Mouse (Mus musculus) midbrain, embryonic 13.5 days (tissue): ENCODE data around the gene Efhc1. TPM values are rescaled to one million over a fixed set of nuclear protein-coding genes. Genes with fewer than 3 reads are reported as not detected.

Source experiments
- ATAC-seq: fragments of 200-750 bp; cut with Nextera tagmentation; 2 replicates; pipeline ENCODE4 v1.8.0; 2017; ENCODE audit warnings: mild to moderate bottlenecking, moderate TSS enrichment, moderate library complexity
- H3K27ac ChIP-seq: fragments of 300-500 bp; sonication (generic); 2 replicates; pipeline ENCODE4 v1.5.1; 2015; ENCODE audit warnings: inconsistent platforms, mild to moderate bottlenecking, moderate library complexity
- H3K27me3 ChIP-seq: fragments of 300-500 bp; sonication (generic); 2 replicates; pipeline ENCODE4 v1.6.1; 2015; ENCODE audit warnings: mild to moderate bottlenecking, inconsistent platforms
- H3K36me3 ChIP-seq: fragments of 300-500 bp; sonication (generic); 2 replicates; pipeline ENCODE4 v1.6.1; 2015; ENCODE audit warnings: mild to moderate bottlenecking, inconsistent platforms
- H3K4me1 ChIP-seq: fragments of 300-500 bp; sonication (generic); replicated peaks from 2 replicates; pipeline ENCODE4 v1.6.1; 2015; ENCODE audit warnings: inconsistent platforms
- H3K4me2 ChIP-seq: fragments of 300-500 bp; sonication (generic); replicated peaks from 2 replicates; pipeline ENCODE4 v1.6.1; 2015; ENCODE audit warnings: moderate library complexity, mild to moderate bottlenecking, inconsistent platforms
- H3K4me3 ChIP-seq: fragments of 300-500 bp; sonication (generic); replicated peaks from 2 replicates; pipeline ENCODE4 v1.5.1; 2015; ENCODE audit warnings: mild to moderate bottlenecking, inconsistent platforms
- H3K9ac ChIP-seq: fragments of 300-500 bp; sonication (generic); replicated peaks from 2 replicates; pipeline ENCODE4 v1.6.1; 2015; ENCODE audit warnings: mild to moderate bottlenecking, inconsistent platforms
- H3K9me3 ChIP-seq: fragments of 300-500 bp; sonication (generic); 2 replicates; pipeline ENCODE4 v1.6.1; 2016; ENCODE audit warnings: mild to moderate bottlenecking, inconsistent platforms
- WGBS: fragments of 180-500 bp; shearing (Covaris S2); methylation state at CpG from one replicate; pipeline ENCODE4 v1.1.7; 2015; 5-methylcytosine and 5-hydroxymethylcytosine counted together
- polyA plus RNA-seq: library from polyadenylated mRNA; unstranded; fragments of >200 nt; fragmentation: Nextera tagmentation; extraction: Ambion mirVana; gene quantifications from 2 replicates; pipeline ENCODE4 v1.2.1, GENCODE M21; 2015

The Efhc1 gene
- polyA plus RNA-seq, 1 experiment from 2014 or later, result 1.5 TPM

GRCm38 (mm10) chr1:20954876-20955275 lies 3.5 kb downstream of the Efhc1 start:
- Histone ChIP-seq H3K36me3 (no peaks in the 10 kb centered on the region), H3K27ac (no peak overlapping the region), H3K4me2 (no peak overlapping the region), H3K4me3 (no peak overlapping the region), H3K27me3 (no peaks in the 10 kb centered on the region), H3K9ac (no peak overlapping the region), H3K9me3 (no peaks in the 10 kb centered on the region), H3K4me1 (peaks cover 10% of the 10 kb centered on the region)
- no peak for ATAC-seq
- 88% methylated on average over 3 of the region's 3 CpGs for WGBS

GRCm38 (mm10) chr1:20969642-20970041 lies 18.2 kb downstream of the Efhc1 start:
- H3K4me3 ChIP-seq, result no peak overlapping the region
- H3K9ac ChIP-seq, result no peak overlapping the region
- no peak overlapping the region for H3K27ac ChIP-seq
- no peak overlapping the region for H3K4me2 ChIP-seq
- no peaks in the 10 kb centered on the region for H3K9me3 ChIP-seq
- H3K36me3 ChIP-seq, result no peaks in the 10 kb centered on the region
- no peaks in the 10 kb centered on the region for H3K4me1 ChIP-seq
- 84% methylated on average over 2 of the region's 2 CpGs for WGBS
- no peaks in the 10 kb centered on the region for H3K27me3 ChIP-seq
- no peak for ATAC-seq

- ATAC-seq, result no peak
- no peak overlapping the region for H3K4me2 ChIP-seq
- H3K36me3 ChIP-seq, result no peaks in the 10 kb centered on the region
Measured at GRCm38 (mm10) chr1:20973389-20973788, 22.0 kb downstream of the Efhc1 start.

GRCm38 (mm10) chr1:20974341-20975135 lies 23.1 kb downstream of the Efhc1 start:
- ATAC-seq, result no peak
- Histone ChIP-seq H3K9ac (no peak overlapping the region), H3K27ac (no peak overlapping the region), H3K9me3 (no peaks in the 10 kb centered on the region), H3K4me3 (no peak overlapping the region), H3K27me3 (no peaks in the 10 kb centered on the region), H3K4me2 (no peak overlapping the region), H3K36me3 (no peaks in the 10 kb centered on the region), H3K4me1 (no peaks in the 10 kb centered on the region)
- 81% methylated on average over 9 of the region's 9 CpGs for WGBS

More at GRCm38 (mm10) chr1:20973389-20973788, 22.0 kb downstream of the Efhc1 start:
- Histone ChIP-seq H3K27me3 (no peaks in the 10 kb centered on the region), H3K9ac (no peak overlapping the region), H3K4me3 (no peak overlapping the region), H3K27ac (no peak overlapping the region), H3K4me1 (no peaks in the 10 kb centered on the region), H3K9me3 (no peaks in the 10 kb centered on the region)
- WGBS, result 93% methylated on average over 6 of the region's 6 CpGs

GRCm38 (mm10) chr1:20980553-20980952 lies 29.1 kb downstream of the Efhc1 start:
- 0 out of 2 replicates have a peak, but pooled peaks have one; percentile 60 for ATAC-seq
- H3K4me3 ChIP-seq, result no peak overlapping the region
- no peak overlapping the region for H3K9ac ChIP-seq
- no peaks in the 10 kb centered on the region for H3K4me1 ChIP-seq
- no peaks in the 10 kb centered on the region for H3K27me3 ChIP-seq
- no peak overlapping the region for H3K27ac ChIP-seq
- H3K9me3 ChIP-seq, result no peaks in the 10 kb centered on the region
- WGBS, result 32% methylated on average over 1 of the region's 1 CpGs
- no peak overlapping the region for H3K4me2 ChIP-seq
- no peaks in the 10 kb centered on the region for H3K36me3 ChIP-seq

GRCm38 (mm10) chr1:20981764-20982163 lies 30.3 kb downstream of the Efhc1 start:
- H3K27me3 ChIP-seq, result no peaks in the 10 kb centered on the region
- H3K36me3 ChIP-seq, result no peaks in the 10 kb centered on the region
- no peak for ATAC-seq
- H3K4me1 ChIP-seq, result no peaks in the 10 kb centered on the region
- no peaks in the 10 kb centered on the region for H3K9me3 ChIP-seq
- H3K4me2 ChIP-seq, result no peak overlapping the region
- no peak overlapping the region for H3K4me3 ChIP-seq
- H3K9ac ChIP-seq, result no peak overlapping the region
- 95% methylated on average over 6 of the region's 6 CpGs for WGBS
- no peak overlapping the region for H3K27ac ChIP-seq

- H3K4me2 ChIP-seq, result no peak overlapping the region
- no peak overlapping the region for H3K27ac ChIP-seq
- no peaks in the 10 kb centered on the region for H3K36me3 ChIP-seq
- no peak overlapping the region for H3K9ac ChIP-seq
- H3K9me3 ChIP-seq, result no peaks in the 10 kb centered on the region
- no peak for ATAC-seq
- no peaks in the 10 kb centered on the region for H3K27me3 ChIP-seq
- no peak overlapping the region for H3K4me3 ChIP-seq
- no peaks in the 10 kb centered on the region for H3K4me1 ChIP-seq
- 75% methylated on average over 2 of the region's 2 CpGs for WGBS
Measured at GRCm38 (mm10) chr1:20984103-20984502, 32.7 kb downstream of the Efhc1 start.

GRCm38 (mm10) chr1:20984582-20984981 lies 33.2 kb downstream of the Efhc1 start:
- Histone ChIP-seq H3K9me3 (no peaks in the 10 kb centered on the region), H3K27me3 (no peaks in the 10 kb centered on the region), H3K27ac (no peak overlapping the region), H3K36me3 (no peaks in the 10 kb centered on the region), H3K4me2 (no peak overlapping the region), H3K9ac (no peak overlapping the region), H3K4me1 (no peaks in the 10 kb centered on the region), H3K4me3 (no peak overlapping the region)
- ATAC-seq, result peak; percentile 53; the same call in 1 of the 2 replicates
- 34% methylated on average over 3 of the region's 4 CpGs for WGBS

GRCm38 (mm10) chr1:20986378-20987056 lies 35.1 kb downstream of the Efhc1 start:
- H3K4me1 ChIP-seq, result no peaks in the 10 kb centered on the region
- no peak overlapping the region for H3K4me3 ChIP-seq
- H3K4me2 ChIP-seq, result no peak overlapping the region
- no peaks in the 10 kb centered on the region for H3K9me3 ChIP-seq
- H3K27ac ChIP-seq, result no peak overlapping the region
- 67% methylated on average over 10 of the region's 10 CpGs for WGBS
- H3K27me3 ChIP-seq, result no peaks in the 10 kb centered on the region
- peak; percentile 47; the same call in 1 of the 2 replicates for ATAC-seq
- no peaks in the 10 kb centered on the region for H3K36me3 ChIP-seq
- no peak overlapping the region for H3K9ac ChIP-seq

GRCm38 (mm10) chr1:20989461-20990083 lies 38.1 kb downstream of the Efhc1 start:
- H3K36me3 ChIP-seq, result no peaks in the 10 kb centered on the region
- no peaks in the 10 kb centered on the region for H3K9me3 ChIP-seq
- no peaks in the 10 kb centered on the region for H3K27me3 ChIP-seq
- no peak overlapping the region for H3K4me2 ChIP-seq
- no peak overlapping the region for H3K9ac ChIP-seq
- 89% methylated on average over 11 of the region's 11 CpGs for WGBS
- H3K27ac ChIP-seq, result no peak overlapping the region
- no peaks in the 10 kb centered on the region for H3K4me1 ChIP-seq
- ATAC-seq, result no peak
- no peak overlapping the region for H3K4me3 ChIP-seq

GRCm38 (mm10) chr1:20993690-20994089 lies 42.3 kb downstream of the Efhc1 start:
- H3K27ac ChIP-seq, result no peak overlapping the region
- H3K4me3 ChIP-seq, result no peak overlapping the region
- no peak overlapping the region for H3K4me2 ChIP-seq
- no peaks in the 10 kb centered on the region for H3K27me3 ChIP-seq
- H3K4me1 ChIP-seq, result peaks cover 8% of the 10 kb centered on the region
- no peaks in the 10 kb centered on the region for H3K9me3 ChIP-seq
- 88% methylated on average over 3 of the region's 3 CpGs for WGBS
- no peaks in the 10 kb centered on the region for H3K36me3 ChIP-seq
- no peak for ATAC-seq
- no peak overlapping the region for H3K9ac ChIP-seq

GRCm38 (mm10) chr1:20994338-20994737 lies 42.9 kb downstream of the Efhc1 start:
- ATAC-seq, result no peak
- Histone ChIP-seq H3K36me3 (no peaks in the 10 kb centered on the region), H3K4me3 (no peak overlapping the region), H3K4me1 (peaks cover 8% of the 10 kb centered on the region), H3K27me3 (no peaks in the 10 kb centered on the region), H3K4me2 (no peak overlapping the region), H3K9me3 (no peaks in the 10 kb centered on the region), H3K9ac (no peak overlapping the region), H3K27ac (no peak overlapping the region)
- 95% methylated on average over 5 of the region's 5 CpGs for WGBS
